Mouse (Mus musculus): ENCODE data around the gene Clmp. TPM values are rescaled to one million over a fixed set of nuclear protein-coding genes. Genes with fewer than 3 reads are reported as not detected.

Clmp gene
- polyA plus RNA-seq, 1 experiment from 2014 or later = 31.0 TPM

- Histone ChIP-seq H3K9me3 (no peaks in the 10 kb centered on the region), H3K4me2 (no peak overlapping the region), H3K4me1 (peaks cover 14% of the 10 kb centered on the region), H3K27ac (no peak overlapping the region), H3K9ac (no peak overlapping the region), H3K36me3 (replicated peaks) (no peaks in the 10 kb centered on the region), H3K27me3 (peaks cover 7% of the 10 kb centered on the region), H3K4me3 (replicated peaks) (no peak overlapping the region)
- no peak for ATAC-seq (ENCODE audit: low FRiP score)
- WGBS = 54% methylated on average over 6 of the region's 6 CpGs
Observed at GRCm38 (mm10) chr9:40825601-40826000, 139.8 kb downstream of the Clmp start.

- Histone ChIP-seq H3K36me3 (replicated peaks) (no peaks in the 10 kb centered on the region), H3K9ac (no peak overlapping the region), H3K9me3 (no peaks in the 10 kb centered on the region), H3K27ac (no peak overlapping the region), H3K27me3 (peaks cover 11% of the 10 kb centered on the region), H3K4me1 (peaks cover 5% of the 10 kb centered on the region; the same call in 1 of the 2 replicates), H3K4me3 (replicated peaks) (no peak overlapping the region), H3K4me2 (no peak overlapping the region)
- whole genome bisulfite sequencing = 76% methylated on average over 4 of the region's 4 CpGs
- ATAC-seq (ENCODE audit: low FRiP score) = no peak
Observed at GRCm38 (mm10) chr9:40827366-40827765, 141.6 kb downstream of the Clmp start.

GRCm38 (mm10) chr9:40834569-40834968 lies 148.8 kb downstream of the Clmp start:
- 7% methylated on average over 12 of the region's 12 CpGs for WGBS
- H3K27me3 ChIP-seq = peaks cover 42% of the 10 kb centered on the region

More at GRCm38 (mm10) chr9:40834569-40834968, 148.8 kb downstream of the Clmp start:
- no peak for ATAC-seq (ENCODE audit: low FRiP score)
- H3K9ac ChIP-seq = no peak overlapping the region
- no peak overlapping the region for H3K4me3 ChIP-seq (replicated peaks)
- H3K9me3 ChIP-seq = no peaks in the 10 kb centered on the region
- H3K27ac ChIP-seq = no peak overlapping the region
- H3K4me2 ChIP-seq = no peak overlapping the region
- no peaks in the 10 kb centered on the region for H3K36me3 ChIP-seq (replicated peaks)
- H3K4me1 ChIP-seq = no peaks in the 10 kb centered on the region

Other genes with a start within 250 kb of the Clmp start
- gene Gramd1b, start 154.6 kb upstream of the Clmp start, polyA plus RNA-seq (2016; fragmentation: Nextera tagmentation; extraction: Ambion mirVana) = 3.4 and 4.6 TPM in 2 replicates
- gene Gm21915, start 15.3 kb upstream of the Clmp start, polyA plus RNA-seq (2016; fragmentation: Nextera tagmentation; extraction: Ambion mirVana) = not detected in 2 replicates
- 2,759 and 2,920 TPM in 2 replicates for gene Hspa8, start 115.0 kb downstream of the Clmp start, polyA plus RNA-seq (2016; fragmentation: Nextera tagmentation; extraction: Ambion mirVana)
- gene Bsx, start 188.2 kb downstream of the Clmp start, polyA plus RNA-seq (2016; fragmentation: Nextera tagmentation; extraction: Ambion mirVana) = 1.4 and 2.4 TPM in 2 replicates